Mouse (Mus musculus): ENCODE measurements around the gene Scarb1.

- TF ChIP-seq POLR2A (IDR thresholded peaks at IDR 0.05; ENCODE audit: borderline replicate concordance, extremely low read depth, insufficient read depth, insufficient read length, poor library complexity, severe bottlenecking): no peak
- TF ChIP-seq CTCF (IDR thresholded peaks at IDR 0.05; ENCODE audit: borderline replicate concordance, extremely low read depth, insufficient read depth, insufficient read length): no peak
These were observed 7.9 kb downstream of the Scarb1 start for GRCm38 (mm10) chr5:125333009-125333408.
